Comparison of ENCODE assay signal across 16 mouse cellular contexts in genomic region chr10:70032982-70033381, GRCm38 (mm10).
"Had no signal": no experiment of that assay in that cellular context is flagged by ENCODE, and none has a peak within 500 bp of the region (broad histone marks: within the 10 kb centered on the region; RNA-seq: fewer than 3 reads in every experiment).

No protein-coding gene starts in this region.

- H3K27me3 ChIP-seq: limb, embryonic 15.5 days; liver, embryonic 12.5 days; megakaryocyte, embryonic 14.5 days; midbrain, embryonic 15.5 days; neural tube, embryonic 13.5 days had no signal

- H3K4me2 ChIP-seq: limb, embryonic 15.5 days; liver, embryonic 12.5 days; lung, embryonic 14.5 days; midbrain, embryonic 11.5 days; midbrain, embryonic 15.5 days; neural tube, embryonic 13.5 days had no signal

- H3K27ac ChIP-seq: kidney, postnatal 0 days; layer of hippocampus, adult 2 months; liver, embryonic 12.5 days; macrophage; midbrain, embryonic 15.5 days; neural tube, embryonic 13.5 days had no signal

- DNase-seq: kidney, adult 9 months; kidney, postnatal 4 days; lung, embryonic 14.5 days; lung, postnatal 10 days; right cerebral cortex, postnatal 14 days; thymus, adult 18-20 months; thymus, postnatal 36 days had no signal

- ATAC-seq: liver, embryonic 12.5 days; midbrain, embryonic 15.5 days had no signal

- H3K4me1 ChIP-seq: liver, embryonic 12.5 days; megakaryocyte, embryonic 14.5 days; midbrain, embryonic 15.5 days; neural tube, embryonic 13.5 days had no signal

- H3K36me3 ChIP-seq: limb, embryonic 15.5 days; liver, embryonic 12.5 days; midbrain, embryonic 15.5 days; neural tube, embryonic 13.5 days had no signal

- H3K4me3 ChIP-seq: layer of hippocampus, adult 2 months; limb, embryonic 15.5 days; liver, embryonic 12.5 days; megakaryocyte, embryonic 14.5 days; midbrain, embryonic 15.5 days; neural tube, embryonic 13.5 days had no signal

- H3K9ac ChIP-seq: limb, embryonic 15.5 days; liver, embryonic 12.5 days; lung, embryonic 14.5 days; midbrain, embryonic 15.5 days; neural tube, embryonic 13.5 days had no signal

- H3K9me3 ChIP-seq: limb, embryonic 15.5 days; liver, embryonic 12.5 days; midbrain, embryonic 15.5 days; neural tube, embryonic 13.5 days had no signal
